Mouse (Mus musculus) hindbrain, embryonic 16.5 days (tissue): ENCODE data around the gene Arhgap18. TPM values are rescaled to one million over a fixed set of nuclear protein-coding genes. Genes with fewer than 3 reads are reported as not detected.

Experiments
- ATAC-seq: fragments of 200-750 bp; cut with Nextera tagmentation; 2 replicates; pipeline ENCODE4 v1.8.0; 2017; ENCODE audit warnings: moderate TSS enrichment, moderate library complexity
- H3K27ac ChIP-seq: fragments of 300-500 bp; sonication (generic); 2 replicates; pipeline ENCODE4 v1.5.1; 2014; ENCODE audit warnings: low read depth, mild to moderate bottlenecking, control low read depth, low read length, moderate library complexity
- H3K27me3 ChIP-seq: fragments of 300-500 bp; sonication (generic); replicated peaks from 2 replicates; pipeline ENCODE4 v1.6.1; 2014; ENCODE audit warnings: low read length; ENCODE audit not compliant: control insufficient read depth, insufficient read depth
- H3K36me3 ChIP-seq: fragments of 300-500 bp; sonication (generic); 2 replicates; pipeline ENCODE4 v1.6.1; 2014; ENCODE audit warnings: mild to moderate bottlenecking, low read length, moderate library complexity, mixed read lengths; ENCODE audit not compliant: control insufficient read depth, insufficient read depth
- H3K4me1 ChIP-seq: fragments of 300-500 bp; sonication (generic); 2 replicates; pipeline ENCODE4 v1.6.1; 2014; ENCODE audit warnings: low read depth, low read length; ENCODE audit not compliant: control insufficient read depth, insufficient read depth
- H3K4me2 ChIP-seq: fragments of 300-500 bp; sonication (generic); 2 replicates; pipeline ENCODE4 v1.6.1; 2014; ENCODE audit warnings: mild to moderate bottlenecking, low read length, control low read depth, moderate library complexity
- H3K4me3 ChIP-seq: fragments of 300-500 bp; sonication (generic); 2 replicates; pipeline ENCODE4 v1.5.1; 2014; ENCODE audit warnings: mild to moderate bottlenecking, low read length, control low read depth, moderate library complexity
- H3K9ac ChIP-seq: fragments of 300-500 bp; sonication (generic); 2 replicates; pipeline ENCODE4 v1.6.1; 2014; ENCODE audit warnings: low read depth, mild to moderate bottlenecking, control low read depth, low read length, moderate library complexity
- H3K9me3 ChIP-seq: fragments of 300-500 bp; sonication (generic); 2 replicates; pipeline ENCODE4 v1.6.1; 2014; ENCODE audit warnings: mild to moderate bottlenecking, low read length, moderate library complexity; ENCODE audit not compliant: control insufficient read depth
- WGBS: fragments of 180-500 bp; shearing (Covaris S2); extraction: QIAGEN DNeasy Blood & Tissue Kit; methylation state at CpG from one replicate; pipeline ENCODE4 v1.1.7; 2014; 5-methylcytosine and 5-hydroxymethylcytosine counted together
- polyA plus RNA-seq: library from polyadenylated mRNA; unstranded; fragments of >200 nt; fragmentation: Nextera tagmentation; extraction: Ambion mirVana; gene quantifications from 2 replicates; pipeline ENCODE4 v1.2.1, GENCODE M21; 2015

Arhgap18 gene
- polyA plus RNA-seq, 1 experiment from 2014 or later: 12.6 TPM

- H3K4me2 ChIP-seq: no peak overlapping the region
- no peak for ATAC-seq
Measured at GRCm38 (mm10) chr10:26757231-26757630, 4.0 kb downstream of the Arhgap18 start.

GRCm38 (mm10) chr10:26759469-26759868 lies 6.2 kb downstream of the Arhgap18 start:
- Histone ChIP-seq H3K27ac (no peak overlapping the region), H3K27me3 (no peaks in the 10 kb centered on the region), H3K9ac (no peak overlapping the region), H3K9me3 (no peaks in the 10 kb centered on the region), H3K4me3 (no peak overlapping the region), H3K4me2 (no peak overlapping the region), H3K4me1 (no peaks in the 10 kb centered on the region; the same call in 1 of the 2 replicates), H3K36me3 (no peaks in the 10 kb centered on the region)
- 54% methylated on average over 6 of the region's 6 CpGs for WGBS
- ATAC-seq: no peak

More at GRCm38 (mm10) chr10:26757231-26757630, 4.0 kb downstream of the Arhgap18 start:
- Histone ChIP-seq H3K9me3 (no peaks in the 10 kb centered on the region), H3K4me1 (peaks cover 3% of the 10 kb centered on the region; the same call in 1 of the 2 replicates), H3K27me3 (no peaks in the 10 kb centered on the region), H3K9ac (no peak overlapping the region), H3K36me3 (no peaks in the 10 kb centered on the region), H3K4me3 (no peak overlapping the region), H3K27ac (no peak overlapping the region)
- 96% methylated on average over 2 of the region's 2 CpGs for WGBS

- Histone ChIP-seq H3K27me3 (no peaks in the 10 kb centered on the region), H3K4me2 (no peak overlapping the region), H3K4me3 (no peak overlapping the region), H3K36me3 (no peaks in the 10 kb centered on the region), H3K4me1 (no peaks in the 10 kb centered on the region; the same call in 1 of the 2 replicates), H3K9ac (no peak overlapping the region), H3K9me3 (no peaks in the 10 kb centered on the region), H3K27ac (no peak overlapping the region)
- no peak for ATAC-seq
- WGBS: 89% methylated on average over 4 of the region's 4 CpGs
Measured at GRCm38 (mm10) chr10:26761103-26761502, 7.9 kb downstream of the Arhgap18 start.

DNA sequence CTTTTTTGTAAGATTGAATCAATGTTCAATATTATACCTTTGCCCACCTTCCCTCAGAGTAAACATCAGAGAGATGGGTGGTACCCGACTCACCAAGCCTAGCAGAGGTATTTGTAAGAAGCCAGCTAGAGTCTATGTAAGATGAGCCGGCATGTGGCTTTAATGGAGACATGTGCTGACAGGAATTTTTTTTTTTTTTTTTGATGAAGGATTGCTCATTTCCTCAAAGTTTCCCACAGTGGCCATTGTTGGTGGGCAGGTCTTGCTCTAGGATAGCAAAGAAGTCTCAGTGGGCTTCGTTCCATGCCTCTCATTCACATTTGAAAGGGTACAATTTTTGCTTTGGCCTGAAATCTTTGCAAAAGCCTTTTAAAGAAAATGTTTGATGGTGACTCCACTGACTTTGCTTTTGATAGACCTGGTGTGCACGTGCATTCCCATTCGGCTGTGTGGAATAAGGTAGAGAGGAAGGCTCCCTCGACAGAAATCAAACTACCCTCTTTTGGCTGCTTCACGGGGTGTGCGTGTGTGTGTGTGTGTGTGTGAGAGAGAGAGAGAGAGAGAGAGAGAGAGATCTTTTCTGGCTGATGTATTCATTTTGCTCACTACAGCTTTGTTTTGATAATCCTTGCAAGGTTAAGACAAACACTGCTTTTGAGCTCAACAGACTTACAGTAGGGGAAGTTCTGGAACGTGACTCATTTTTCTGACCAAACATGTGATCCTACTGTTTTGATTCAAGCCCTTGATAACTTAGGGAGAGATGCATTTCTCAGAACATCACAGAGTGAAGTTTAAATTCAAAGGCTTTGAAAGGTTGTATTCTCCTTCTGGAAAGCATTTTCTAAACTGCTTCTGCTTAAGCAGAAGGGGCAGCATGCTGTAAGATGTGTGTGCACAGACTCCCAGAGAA lies 9.0 kb downstream of the Arhgap18 start:
- no peak overlapping the region for H3K27ac ChIP-seq
- ATAC-seq: no peak

DNA sequence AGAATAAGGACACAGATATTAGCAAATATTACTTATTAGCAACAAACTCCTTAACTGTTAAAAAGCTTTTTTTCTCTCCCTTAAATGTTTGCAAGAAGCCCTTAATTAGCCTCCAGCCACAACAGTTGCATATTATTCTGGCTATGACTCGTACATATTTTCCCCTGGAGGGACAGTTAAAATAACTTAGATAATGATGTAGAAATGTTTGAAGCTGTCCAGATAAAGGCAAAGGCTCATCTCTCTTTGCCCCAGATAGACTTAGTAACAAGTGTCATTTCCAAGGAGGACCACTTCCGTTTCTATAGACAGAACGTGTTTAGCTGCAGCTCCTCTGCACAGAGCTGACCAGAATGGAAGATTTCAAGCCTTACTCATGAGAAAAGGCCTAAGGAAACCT lies 14.0 kb downstream of the Arhgap18 start:
- Histone ChIP-seq H3K9ac (no peak overlapping the region), H3K4me2 (no peak overlapping the region), H3K4me1 (no peaks in the 10 kb centered on the region), H3K36me3 (no peaks in the 10 kb centered on the region), H3K27ac (no peak overlapping the region), H3K9me3 (no peaks in the 10 kb centered on the region), H3K4me3 (no peak overlapping the region), H3K27me3 (no peaks in the 10 kb centered on the region)
- WGBS: 86% methylated on average over 3 of the region's 3 CpGs
- no peak for ATAC-seq

More for the DNA sequence above, 9.0 kb downstream of the Arhgap18 start:
- H3K36me3 ChIP-seq: no peaks in the 10 kb centered on the region
- H3K4me3 ChIP-seq: no peak overlapping the region
- no peaks in the 10 kb centered on the region for H3K9me3 ChIP-seq
- no peak overlapping the region for H3K9ac ChIP-seq
- 66% methylated on average over 9 of the region's 9 CpGs for WGBS
- no peak overlapping the region for H3K4me2 ChIP-seq
- no peaks in the 10 kb centered on the region; the same call in 1 of the 2 replicates for H3K4me1 ChIP-seq
- no peaks in the 10 kb centered on the region for H3K27me3 ChIP-seq

DNA sequence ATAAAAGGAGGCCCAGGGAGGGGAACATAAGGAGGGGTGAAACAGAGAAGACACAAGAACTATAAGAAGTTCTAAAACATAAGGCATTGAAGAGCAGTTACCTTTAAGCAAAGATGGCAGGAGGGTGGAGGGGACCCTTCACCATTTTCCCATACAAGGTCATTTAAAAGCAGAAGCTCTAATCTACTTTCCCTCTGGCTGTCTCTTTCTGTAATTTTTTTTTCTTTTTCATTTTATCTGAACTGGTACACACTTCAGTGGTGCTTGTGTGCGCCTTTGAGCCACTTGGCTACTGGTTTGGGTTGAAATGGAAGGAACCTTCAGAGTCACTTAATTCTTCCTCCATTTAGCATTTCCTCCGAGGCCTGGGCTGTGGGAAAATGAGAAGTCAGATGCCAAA lies 15.7 kb downstream of the Arhgap18 start:
- H3K4me3 ChIP-seq: no peak overlapping the region
- no peaks in the 10 kb centered on the region for H3K9me3 ChIP-seq
- no peak overlapping the region for H3K27ac ChIP-seq
- no peaks in the 10 kb centered on the region for H3K36me3 ChIP-seq
- no peaks in the 10 kb centered on the region; the same call in 1 of the 2 replicates for H3K4me1 ChIP-seq
- H3K4me2 ChIP-seq: no peak overlapping the region
- WGBS: 80% methylated on average over 2 of the region's 2 CpGs
- no peak for ATAC-seq
- H3K9ac ChIP-seq: no peak overlapping the region
- H3K27me3 ChIP-seq: no peaks in the 10 kb centered on the region

GRCm38 (mm10) chr10:26770035-26770434 lies 16.8 kb downstream of the Arhgap18 start:
- Histone ChIP-seq H3K4me2 (no peak overlapping the region), H3K4me3 (no peak overlapping the region), H3K4me1 (no peaks in the 10 kb centered on the region; the same call in 1 of the 2 replicates), H3K9ac (no peak overlapping the region), H3K36me3 (no peaks in the 10 kb centered on the region), H3K27me3 (no peaks in the 10 kb centered on the region), H3K9me3 (no peaks in the 10 kb centered on the region), H3K27ac (no peak overlapping the region)
- no peak for ATAC-seq
- 76% methylated on average over 8 of the region's 8 CpGs for WGBS

GRCm38 (mm10) chr10:26771938-26772623 lies 18.9 kb downstream of the Arhgap18 start:
- WGBS: 8% methylated on average over 15 of the region's 15 CpGs
- Histone ChIP-seq H3K4me3 (peak overlapping the region; percentile 59), H3K36me3 (no peaks in the 10 kb centered on the region), H3K4me2 (peak overlapping the region; percentile 80), H3K4me1 (no peaks in the 10 kb centered on the region; the same call in 1 of the 2 replicates), H3K27ac (peak overlapping the region; percentile 87), H3K27me3 (no peaks in the 10 kb centered on the region), H3K9ac (peak overlapping the region; percentile 52), H3K9me3 (no peaks in the 10 kb centered on the region)
- ATAC-seq: peak; percentile 95
